In genomic region chr9:9983220-9983619, GRCm38 (mm10) we compare ENCODE assay signal across 24 mouse cellular contexts.
A peak's percentile ranks its signal among the peaks of the same experiment; 100 is the strongest.
DNase-seq lines count a peak whose midpoint lies in the region; ATAC-seq and TF ChIP-seq lines count a peak whose summit lies in the region.
"Had no signal": no experiment of that assay in that cellular context is flagged by ENCODE, and none has a peak within 500 bp of the region (broad histone marks: within the 10 kb centered on the region; RNA-seq: fewer than 3 reads in every experiment).

No protein-coding gene starts in this region.

- no peak overlapping the region for H3K27ac ChIP-seq in kidney, embryonic 14.5 days (ENCODE audit: low read depth, low read length)
- 0 out of 2 replicates have a peak overlapping the region, but pooled peaks have one; percentile 3 for H3K27ac ChIP-seq in kidney, embryonic 16.5 days (ENCODE audit: low read length)
- H3K27ac ChIP-seq in lung, embryonic 14.5 days (ENCODE audit: low read depth): no peak overlapping the region
- H3K27ac ChIP-seq: embryonic facial prominence, embryonic 10.5 days; embryonic facial prominence, embryonic 12.5 days; forebrain, embryonic 13.5 days; forebrain, embryonic 15.5 days had no signal

- no peaks in the 10 kb centered on the region for H3K9me3 ChIP-seq in kidney, embryonic 14.5 days (ENCODE audit: control insufficient read depth, low read length)
- H3K9me3 ChIP-seq in kidney, embryonic 16.5 days (ENCODE audit: low read length): no peaks in the 10 kb centered on the region
- no peaks in the 10 kb centered on the region for H3K9me3 ChIP-seq in lung, embryonic 14.5 days (ENCODE audit: low read depth, low read length)
- H3K9me3 ChIP-seq: embryonic facial prominence, embryonic 10.5 days; embryonic facial prominence, embryonic 12.5 days; forebrain, embryonic 13.5 days; forebrain, embryonic 15.5 days; G1E had no signal

- H3K4me1 ChIP-seq in kidney, embryonic 14.5 days (ENCODE audit: control insufficient read depth, insufficient read depth, low read length): no peaks in the 10 kb centered on the region
- H3K4me1 ChIP-seq in kidney, embryonic 16.5 days (ENCODE audit: insufficient read depth, low read length): no peaks in the 10 kb centered on the region
- H3K4me1 ChIP-seq in lung, embryonic 14.5 days (ENCODE audit: insufficient read depth): no peaks in the 10 kb centered on the region
- H3K4me1 ChIP-seq: embryonic facial prominence, embryonic 10.5 days; embryonic facial prominence, embryonic 12.5 days; forebrain, embryonic 13.5 days; forebrain, embryonic 15.5 days had no signal

- H3K4me2 ChIP-seq in kidney, embryonic 14.5 days (replicated peaks; ENCODE audit: low read depth, low read length): no peak overlapping the region
- H3K4me2 ChIP-seq in kidney, embryonic 16.5 days (replicated peaks; ENCODE audit: low read depth, low read length): no peak overlapping the region
- no peak overlapping the region for H3K4me2 ChIP-seq in lung, embryonic 14.5 days
- H3K4me2 ChIP-seq: embryonic facial prominence, embryonic 12.5 days; forebrain, embryonic 13.5 days; forebrain, embryonic 15.5 days had no signal

- DNase-seq in kidney, postnatal 14 days: no peak
- DNase-seq in kidney, postnatal 25 days: no peak
- peak; percentile 65 for DNase-seq in lung, embryonic 14.5 days
- DNase-seq in lung, postnatal 25 days (ENCODE audit: low spot score): no peak
- DNase-seq: adrenal gland, adult 8-10 months; adrenal gland, postnatal 14 days; adrenal gland, postnatal 36 days; B cell, adult 2 months; cerebellum, adult 11-12 months; cerebellum, adult 2 months; cerebellum, adult 9-10 months; cerebellum, postnatal 10 days; cerebellum, postnatal 25 days had no signal

- TF ChIP-seq CTCF in lung, embryonic 14.5 days (IDR thresholded peaks at IDR 0.05; ENCODE audit: low read depth): no peak

- no peaks in the 10 kb centered on the region for H3K36me3 ChIP-seq in kidney, embryonic 14.5 days (ENCODE audit: control insufficient read depth, insufficient read depth, low read length)
- no peaks in the 10 kb centered on the region for H3K36me3 ChIP-seq in kidney, embryonic 16.5 days (ENCODE audit: insufficient read depth, low read length)
- H3K36me3 ChIP-seq in lung, embryonic 14.5 days (ENCODE audit: insufficient read depth): no peaks in the 10 kb centered on the region
- H3K36me3 ChIP-seq: embryonic facial prominence, embryonic 10.5 days; embryonic facial prominence, embryonic 12.5 days; forebrain, embryonic 15.5 days; G1E had no signal

- ATAC-seq in kidney, embryonic 14.5 days (ENCODE audit: low FRiP score, low TSS enrichment): peak; percentile 60; the same call in 1 of the 2 replicates
- peak; percentile 59; the same call in 1 of the 2 replicates for ATAC-seq in kidney, embryonic 16.5 days (ENCODE audit: low FRiP score, low TSS enrichment)
- ATAC-seq in lung, embryonic 14.5 days (ENCODE audit: insufficient read depth): no peak
- ATAC-seq: activated CD4-positive, CD25-positive, alpha-beta regulatory T cell, adult 4 months; CD4-positive, CD25-positive, alpha-beta regulatory T cell, adult 4 months; forebrain, embryonic 13.5 days; forebrain, embryonic 15.5 days; Patski had no signal

- H3K9ac ChIP-seq in kidney, embryonic 14.5 days (ENCODE audit: low read depth, low read length): no peak overlapping the region
- H3K9ac ChIP-seq in kidney, embryonic 16.5 days (replicated peaks; ENCODE audit: low read length): no peak overlapping the region
- H3K9ac ChIP-seq in lung, embryonic 14.5 days: no peak overlapping the region
- H3K9ac ChIP-seq: embryonic facial prominence, embryonic 12.5 days; forebrain, embryonic 13.5 days; forebrain, embryonic 15.5 days had no signal

- H3K27me3 ChIP-seq in kidney, embryonic 14.5 days (ENCODE audit: control insufficient read depth, insufficient read depth, low read length): no peaks in the 10 kb centered on the region
- no peaks in the 10 kb centered on the region for H3K27me3 ChIP-seq in kidney, embryonic 16.5 days (ENCODE audit: insufficient read depth, low read length)
- no peaks in the 10 kb centered on the region for H3K27me3 ChIP-seq in lung, embryonic 14.5 days (ENCODE audit: insufficient read depth, low read length)
- H3K27me3 ChIP-seq: CH12.LX; embryonic facial prominence, embryonic 12.5 days; forebrain, embryonic 13.5 days; forebrain, embryonic 15.5 days; Patski had no signal

- 48% methylated on average over 2 of the region's 2 CpGs for WGBS in kidney, embryonic 14.5 days
- 57% methylated on average over 2 of the region's 2 CpGs for WGBS in kidney, embryonic 16.5 days
- 38% methylated on average over 2 of the region's 2 CpGs for WGBS in lung, embryonic 14.5 days

- H3K4me3 ChIP-seq in kidney, embryonic 14.5 days (ENCODE audit: low read length): no peak overlapping the region
- no peak overlapping the region for H3K4me3 ChIP-seq in kidney, embryonic 16.5 days (ENCODE audit: low read length)
- no peak overlapping the region for H3K4me3 ChIP-seq in lung, embryonic 14.5 days (ENCODE audit: low read depth, low read length)
- H3K4me3 ChIP-seq: embryonic facial prominence, embryonic 10.5 days; embryonic facial prominence, embryonic 12.5 days; forebrain, embryonic 13.5 days; forebrain, embryonic 15.5 days had no signal
